Mouse (Mus musculus): ENCODE results near the gene Prkcd. TPM values are rescaled to one million over a fixed set of nuclear protein-coding genes. Genes with fewer than 3 reads are reported as not detected.
A peak's percentile ranks its signal among the peaks of the same experiment; 100 is the strongest.

Prkcd gene
- polyA plus RNA-seq, 1 experiment from 2014 or later, result 53.4 TPM

- H3K36me3 ChIP-seq (ENCODE audit: control insufficient read depth, insufficient read depth, low read length), result no peaks in the 10 kb centered on the region
- no peak overlapping the region for H3K9ac ChIP-seq (ENCODE audit: low read length)
- no peaks in the 10 kb centered on the region for H3K27me3 ChIP-seq (ENCODE audit: control insufficient read depth, insufficient read depth, low read depth, low read length)
- peaks cover 8% of the 10 kb centered on the region for H3K4me1 ChIP-seq (replicated peaks; ENCODE audit: control insufficient read depth, insufficient read depth, low read length)
- 66% methylated on average over 4 of the region's 4 CpGs for WGBS
- no peaks in the 10 kb centered on the region for H3K9me3 ChIP-seq (ENCODE audit: control insufficient read depth, low read length)
- no peak for ATAC-seq (ENCODE audit: low read depth)
- no peak overlapping the region for H3K4me3 ChIP-seq (ENCODE audit: low read length)
- H3K27ac ChIP-seq (ENCODE audit: low read length), result no peak overlapping the region
- no peak overlapping the region for H3K4me2 ChIP-seq (ENCODE audit: low read depth, low read length)
These were observed 12.0 kb upstream of the Prkcd start for GRCm38 (mm10) chr14:30638009-30638408.

- H3K27me3 ChIP-seq (ENCODE audit: control insufficient read depth, insufficient read depth, low read depth, low read length), result no peaks in the 10 kb centered on the region
- no peaks in the 10 kb centered on the region for H3K36me3 ChIP-seq (ENCODE audit: control insufficient read depth, insufficient read depth, low read length)
- peaks cover 14% of the 10 kb centered on the region for H3K4me1 ChIP-seq (replicated peaks; ENCODE audit: control insufficient read depth, insufficient read depth, low read length)
- H3K9me3 ChIP-seq (ENCODE audit: control insufficient read depth, low read length), result no peaks in the 10 kb centered on the region
- no peak overlapping the region for H3K4me2 ChIP-seq (ENCODE audit: low read depth, low read length)
- WGBS, result 83% methylated on average over 2 of the region's 2 CpGs
- H3K27ac ChIP-seq (ENCODE audit: low read length), result no peak overlapping the region
- no peak overlapping the region for H3K9ac ChIP-seq (ENCODE audit: low read length)
- no peak overlapping the region for H3K4me3 ChIP-seq (ENCODE audit: low read length)
- ATAC-seq (ENCODE audit: low read depth), result no peak
These were observed 11.1 kb upstream of the Prkcd start for GRCm38 (mm10) chr14:30637087-30637486.

GRCm38 (mm10) chr14:30636499-30636898 is 10.5 kb upstream of the Prkcd start:
- WGBS, result 75% methylated on average over 9 of the region's 9 CpGs
- ATAC-seq (ENCODE audit: low read depth), result no peak

GRCm38 (mm10) chr14:30635219-30635910 is 9.4 kb upstream of the Prkcd start:
- Histone ChIP-seq H3K27ac (ENCODE audit: low read length) (peak overlapping the region; percentile 15; the same call in 1 of the 2 replicates), H3K4me2 (ENCODE audit: low read depth, low read length) (no peak overlapping the region), H3K4me3 (ENCODE audit: low read length) (no peak overlapping the region), H3K9me3 (ENCODE audit: control insufficient read depth, low read length) (no peaks in the 10 kb centered on the region), H3K9ac (ENCODE audit: low read length) (no peak overlapping the region), H3K27me3 (ENCODE audit: control insufficient read depth, insufficient read depth, low read depth, low read length) (no peaks in the 10 kb centered on the region), H3K36me3 (ENCODE audit: control insufficient read depth, insufficient read depth, low read length) (no peaks in the 10 kb centered on the region), H3K4me1 (replicated peaks; ENCODE audit: control insufficient read depth, insufficient read depth, low read length) (peaks cover 24% of the 10 kb centered on the region)
- WGBS, result 65% methylated on average over 13 of the region's 13 CpGs
- no peak for ATAC-seq (ENCODE audit: low read depth)

More at GRCm38 (mm10) chr14:30636499-30636898, 10.5 kb upstream of the Prkcd start:
- H3K9ac ChIP-seq (ENCODE audit: low read length), result no peak overlapping the region
- H3K27ac ChIP-seq (ENCODE audit: low read length), result no peak overlapping the region
- H3K4me2 ChIP-seq (ENCODE audit: low read depth, low read length), result no peak overlapping the region
- no peaks in the 10 kb centered on the region for H3K9me3 ChIP-seq (ENCODE audit: control insufficient read depth, low read length)
- H3K4me3 ChIP-seq (ENCODE audit: low read length), result no peak overlapping the region
- H3K36me3 ChIP-seq (ENCODE audit: control insufficient read depth, insufficient read depth, low read length), result no peaks in the 10 kb centered on the region
- H3K4me1 ChIP-seq (replicated peaks; ENCODE audit: control insufficient read depth, insufficient read depth, low read length), result peaks cover 17% of the 10 kb centered on the region
- H3K27me3 ChIP-seq (ENCODE audit: control insufficient read depth, insufficient read depth, low read depth, low read length), result no peaks in the 10 kb centered on the region

- 93% methylated on average over 1 of the region's 1 CpGs for WGBS
- Histone ChIP-seq H3K27me3 (ENCODE audit: control insufficient read depth, insufficient read depth, low read depth, low read length) (no peaks in the 10 kb centered on the region), H3K9ac (ENCODE audit: low read length) (no peak overlapping the region), H3K4me1 (replicated peaks; ENCODE audit: control insufficient read depth, insufficient read depth, low read length) (peaks cover 32% of the 10 kb centered on the region), H3K4me2 (ENCODE audit: low read depth, low read length) (no peak overlapping the region), H3K9me3 (ENCODE audit: control insufficient read depth, low read length) (no peaks in the 10 kb centered on the region), H3K27ac (ENCODE audit: low read length) (no peak overlapping the region), H3K36me3 (ENCODE audit: control insufficient read depth, insufficient read depth, low read length) (no peaks in the 10 kb centered on the region), H3K4me3 (ENCODE audit: low read length) (no peak overlapping the region)
- no peak for ATAC-seq (ENCODE audit: low read depth)
These were observed 8.4 kb upstream of the Prkcd start for GRCm38 (mm10) chr14:30634418-30634817.

GRCm38 (mm10) chr14:30633708-30634107 is 7.7 kb upstream of the Prkcd start:
- no peak overlapping the region for H3K4me3 ChIP-seq (ENCODE audit: low read length)
- H3K27ac ChIP-seq (ENCODE audit: low read length), result no peak overlapping the region
- no peak for ATAC-seq (ENCODE audit: low read depth)
- H3K4me1 ChIP-seq (replicated peaks; ENCODE audit: control insufficient read depth, insufficient read depth, low read length), result peaks cover 32% of the 10 kb centered on the region
- no peak overlapping the region for H3K9ac ChIP-seq (ENCODE audit: low read length)
- H3K36me3 ChIP-seq (ENCODE audit: control insufficient read depth, insufficient read depth, low read length), result no peaks in the 10 kb centered on the region
- no peaks in the 10 kb centered on the region for H3K27me3 ChIP-seq (ENCODE audit: control insufficient read depth, insufficient read depth, low read depth, low read length)
- 70% methylated on average over 7 of the region's 7 CpGs for WGBS
- no peaks in the 10 kb centered on the region for H3K9me3 ChIP-seq (ENCODE audit: control insufficient read depth, low read length)
- H3K4me2 ChIP-seq (ENCODE audit: low read depth, low read length), result no peak overlapping the region

GRCm38 (mm10) chr14:30631834-30632233 is 5.8 kb upstream of the Prkcd start:
- H3K27ac ChIP-seq (ENCODE audit: low read length), result peak overlapping the region; percentile 95

GRCm38 (mm10) chr14:30630811-30631576 is 5.0 kb upstream of the Prkcd start:
- Histone ChIP-seq H3K9me3 (ENCODE audit: control insufficient read depth, low read length) (no peaks in the 10 kb centered on the region), H3K4me3 (ENCODE audit: low read length) (no peak overlapping the region), H3K27me3 (ENCODE audit: control insufficient read depth, insufficient read depth, low read depth, low read length) (no peaks in the 10 kb centered on the region), H3K4me1 (replicated peaks; ENCODE audit: control insufficient read depth, insufficient read depth, low read length) (peaks cover 32% of the 10 kb centered on the region), H3K9ac (ENCODE audit: low read length) (no peak overlapping the region), H3K27ac (ENCODE audit: low read length) (peak overlapping the region; percentile 95), H3K36me3 (ENCODE audit: control insufficient read depth, insufficient read depth, low read length) (no peaks in the 10 kb centered on the region), H3K4me2 (ENCODE audit: low read depth, low read length) (no peak overlapping the region)
- 48% methylated on average over 5 of the region's 5 CpGs for WGBS
- ATAC-seq (ENCODE audit: low read depth), result peak; percentile 75

More at GRCm38 (mm10) chr14:30631834-30632233, 5.8 kb upstream of the Prkcd start:
- ATAC-seq (ENCODE audit: low read depth), result peak; percentile 5
- H3K36me3 ChIP-seq (ENCODE audit: control insufficient read depth, insufficient read depth, low read length), result no peaks in the 10 kb centered on the region
- H3K4me3 ChIP-seq (ENCODE audit: low read length), result no peak overlapping the region
- 31% methylated on average over 2 of the region's 2 CpGs for WGBS
- no peaks in the 10 kb centered on the region for H3K9me3 ChIP-seq (ENCODE audit: control insufficient read depth, low read length)
- H3K4me1 ChIP-seq (replicated peaks; ENCODE audit: control insufficient read depth, insufficient read depth, low read length), result peaks cover 32% of the 10 kb centered on the region
- peak overlapping the region; percentile 35; the same call in 1 of the 2 replicates for H3K9ac ChIP-seq (ENCODE audit: low read length)
- no peak overlapping the region for H3K4me2 ChIP-seq (ENCODE audit: low read depth, low read length)
- no peaks in the 10 kb centered on the region for H3K27me3 ChIP-seq (ENCODE audit: control insufficient read depth, insufficient read depth, low read depth, low read length)

- Histone ChIP-seq H3K27me3 (ENCODE audit: control insufficient read depth, insufficient read depth, low read depth, low read length) (no peaks in the 10 kb centered on the region), H3K4me1 (replicated peaks; ENCODE audit: control insufficient read depth, insufficient read depth, low read length) (peaks cover 33% of the 10 kb centered on the region), H3K9ac (ENCODE audit: low read length) (0 out of 2 replicates have a peak overlapping the region, but pooled peaks have one; percentile 18), H3K9me3 (ENCODE audit: control insufficient read depth, low read length) (no peaks in the 10 kb centered on the region), H3K36me3 (ENCODE audit: control insufficient read depth, insufficient read depth, low read length) (no peaks in the 10 kb centered on the region), H3K4me2 (ENCODE audit: low read depth, low read length) (no peak overlapping the region), H3K27ac (ENCODE audit: low read length) (peak overlapping the region; percentile 95), H3K4me3 (ENCODE audit: low read length) (no peak overlapping the region)
- ATAC-seq (ENCODE audit: low read depth), result no peak
- 35% methylated on average over 4 of the region's 4 CpGs for WGBS
These were observed 3.8 kb upstream of the Prkcd start for GRCm38 (mm10) chr14:30629839-30630238.
